Mouse (Mus musculus): Measurements from ENCODE around the gene Plekha5.
A peak's percentile ranks its signal among the peaks of the same experiment; 100 is the strongest.
"Not testable (repeated sequence)": the region's sequence is repeated elsewhere in the genome, so short reads cannot be mapped to it uniquely, and the experiment has no call there.

The Plekha5 gene

DNA sequence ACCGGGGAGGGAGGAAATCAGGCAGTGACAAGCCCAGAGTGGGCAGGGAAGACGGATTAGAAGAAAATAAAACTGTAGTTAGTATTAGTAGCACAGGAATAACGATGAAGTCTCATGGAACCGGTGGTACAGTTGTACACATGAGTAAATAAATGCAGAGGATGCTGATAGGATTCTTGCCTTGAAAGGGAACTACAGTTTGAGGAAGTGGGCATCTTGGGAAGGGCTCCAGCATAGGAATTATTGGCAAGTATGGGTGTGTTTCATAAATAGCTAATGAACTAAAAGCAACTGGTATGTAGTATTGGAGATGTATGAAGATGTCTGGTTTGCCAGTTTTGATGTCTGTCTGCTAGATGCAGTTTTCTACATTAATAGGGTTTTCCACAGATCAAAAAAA, 99.7 kb downstream of the Plekha5 start:
- DNase-seq (ENCODE audit: low read depth, low spot score): no peak

GRCm38 (mm10) chr6:140528414-140528813, 104.6 kb downstream of the Plekha5 start:
- DNase-seq (ENCODE audit: low read depth, low spot score): no peak

- not testable (repeated sequence) for DNase-seq (ENCODE audit: low read depth, low spot score)
These were observed 109.0 kb downstream of the Plekha5 start for GRCm38 (mm10) chr6:140532858-140533257.

DNA sequence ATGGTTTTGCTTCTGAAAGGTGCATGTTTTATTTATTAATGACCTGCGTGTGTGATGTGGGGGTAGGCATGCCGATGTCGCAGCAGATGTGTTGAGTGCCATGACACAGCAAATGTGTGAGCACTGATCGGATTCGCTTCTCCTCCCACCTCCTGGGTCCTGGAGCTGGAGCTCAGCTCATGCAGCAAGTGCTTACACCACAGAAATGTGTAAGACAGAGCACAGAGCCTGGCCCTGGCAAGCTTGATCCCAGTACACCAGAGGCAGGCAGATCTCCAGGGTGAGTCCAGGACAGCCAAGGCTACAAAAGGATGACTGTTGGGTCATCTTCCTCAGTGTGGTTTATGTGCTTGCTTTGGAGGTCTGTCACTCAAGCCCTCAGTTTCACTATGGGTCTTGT, 109.8 kb downstream of the Plekha5 start:
- DNase-seq (ENCODE audit: low read depth, low spot score): no peak

- DNase-seq (ENCODE audit: low read depth, low spot score): no peak
These were observed 111.7 kb downstream of the Plekha5 start for GRCm38 (mm10) chr6:140535504-140535903.

- peak; percentile 22 for DNase-seq (ENCODE audit: low read depth, low spot score)
These were observed 118.1 kb downstream of the Plekha5 start for GRCm38 (mm10) chr6:140541919-140542318.

GRCm38 (mm10) chr6:140543005-140543794, 119.3 kb downstream of the Plekha5 start:
- DNase-seq (ENCODE audit: low read depth, low spot score): no peak

DNA sequence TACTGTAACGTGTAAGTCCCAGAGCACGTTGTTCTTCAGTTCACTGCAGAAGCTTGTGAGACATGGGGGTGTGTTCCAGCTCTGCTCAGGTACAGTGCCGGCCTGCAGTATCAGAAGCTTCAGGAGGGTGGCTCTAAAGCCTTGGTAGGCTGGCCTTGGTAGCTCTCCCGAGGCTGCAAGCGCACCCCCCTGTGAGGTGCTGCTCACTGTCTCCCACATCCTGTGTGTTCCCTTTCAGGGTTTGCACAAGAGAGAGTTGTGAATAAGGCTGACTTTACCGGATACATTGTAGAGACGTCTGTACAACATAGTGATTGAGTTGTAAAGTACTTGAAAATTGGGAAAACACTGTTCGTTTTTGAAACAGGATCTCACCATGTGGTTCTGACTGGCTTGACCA, 122.2 kb downstream of the Plekha5 start:
- peak; percentile 69 for DNase-seq (ENCODE audit: low read depth, low spot score)

GRCm38 (mm10) chr6:140546648-140547201, 122.9 kb downstream of the Plekha5 start:
- DNase-seq (ENCODE audit: low read depth, low spot score): no peak

- DNase-seq (ENCODE audit: low read depth, low spot score): no peak
These were observed 123.5 kb downstream of the Plekha5 start for GRCm38 (mm10) chr6:140547203-140547944.

DNA sequence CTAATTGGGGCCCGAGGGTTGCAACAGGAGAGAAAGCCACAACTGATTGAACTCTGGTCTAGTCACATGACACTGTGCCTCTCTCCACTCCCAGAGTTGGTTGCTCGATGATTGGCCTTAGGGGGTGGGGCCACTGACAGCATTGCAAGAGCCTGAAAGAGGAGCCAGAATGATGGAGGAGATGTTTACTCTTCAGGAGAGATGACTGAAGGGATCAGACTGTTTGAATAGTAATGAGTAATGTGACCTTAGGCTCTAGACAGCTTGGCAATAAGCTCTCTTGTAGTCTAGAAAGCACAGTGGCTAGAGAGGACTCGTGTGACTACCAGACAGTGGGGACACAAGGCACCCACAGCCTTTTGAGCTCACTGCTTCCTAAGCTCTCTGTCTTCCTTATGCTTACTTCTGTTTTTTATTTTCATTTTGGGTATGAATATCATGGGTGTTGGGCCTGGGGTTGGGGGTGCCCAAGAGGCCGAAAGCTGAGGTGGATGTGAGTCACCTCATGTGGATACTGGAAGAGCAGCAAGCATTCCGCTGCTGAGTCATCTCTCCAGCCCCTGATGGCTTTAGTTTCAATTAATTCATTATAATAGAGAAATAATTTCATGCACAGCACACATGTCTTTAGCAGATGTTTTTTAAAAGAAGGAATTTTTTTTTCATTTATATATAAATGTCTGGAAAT, 124.4 kb downstream of the Plekha5 start:
- DNase-seq (ENCODE audit: low read depth, low spot score): peak; percentile 60

- no peak for DNase-seq (ENCODE audit: low read depth, low spot score)
These were observed 126.9 kb downstream of the Plekha5 start for GRCm38 (mm10) chr6:140550741-140551140.

DNA sequence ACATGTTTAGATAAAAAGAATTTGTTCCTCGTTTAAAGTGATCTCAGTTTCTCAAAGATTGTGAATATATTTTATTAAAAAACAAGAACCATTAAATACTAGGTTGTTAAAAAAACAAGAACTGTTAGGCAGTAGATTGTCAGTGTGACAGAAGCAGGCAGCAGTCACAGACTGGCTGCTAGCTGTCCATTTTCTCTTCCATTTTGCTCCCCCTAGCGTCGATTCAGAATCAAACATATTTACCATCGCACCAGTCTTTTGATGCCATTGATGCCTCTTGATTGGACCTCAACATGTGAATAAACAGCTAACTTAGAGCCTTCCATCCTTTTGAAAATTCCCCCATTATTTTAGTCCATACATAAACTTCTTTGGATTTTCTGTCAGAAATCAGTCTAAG, 130.4 kb downstream of the Plekha5 start:
- peak; percentile 40 for DNase-seq (ENCODE audit: low read depth, low spot score)

GRCm38 (mm10) chr6:140559411-140559810, 135.6 kb downstream of the Plekha5 start:
- DNase-seq (ENCODE audit: low read depth, low spot score): peak; percentile 12

GRCm38 (mm10) chr6:140561151-140561916, 137.5 kb downstream of the Plekha5 start:
- DNase-seq (ENCODE audit: low read depth, low spot score): peak; percentile 71

- DNase-seq (ENCODE audit: low read depth, low spot score): peak; percentile 13
These were observed 138.2 kb downstream of the Plekha5 start for GRCm38 (mm10) chr6:140561917-140562590.

DNA sequence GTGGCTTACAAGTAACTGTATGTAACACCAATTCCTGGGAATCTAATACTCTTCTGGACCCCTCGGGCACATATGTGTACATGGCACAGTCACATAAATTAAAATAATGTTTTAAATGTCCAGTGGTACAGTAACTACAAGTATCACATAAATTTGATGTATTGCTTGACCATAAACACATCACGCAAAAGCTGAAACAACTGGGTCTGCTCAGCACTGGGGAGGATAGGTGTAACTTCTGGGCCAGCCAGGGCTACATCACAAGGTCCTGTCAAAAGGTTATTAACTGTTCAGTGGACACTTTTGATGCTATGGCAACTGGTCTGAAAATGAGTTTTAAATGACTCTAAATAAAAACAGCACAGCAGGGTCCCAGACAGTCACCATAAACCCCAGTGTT, 143.3 kb downstream of the Plekha5 start:
- no peak for DNase-seq (ENCODE audit: low read depth, low spot score)

DNA sequence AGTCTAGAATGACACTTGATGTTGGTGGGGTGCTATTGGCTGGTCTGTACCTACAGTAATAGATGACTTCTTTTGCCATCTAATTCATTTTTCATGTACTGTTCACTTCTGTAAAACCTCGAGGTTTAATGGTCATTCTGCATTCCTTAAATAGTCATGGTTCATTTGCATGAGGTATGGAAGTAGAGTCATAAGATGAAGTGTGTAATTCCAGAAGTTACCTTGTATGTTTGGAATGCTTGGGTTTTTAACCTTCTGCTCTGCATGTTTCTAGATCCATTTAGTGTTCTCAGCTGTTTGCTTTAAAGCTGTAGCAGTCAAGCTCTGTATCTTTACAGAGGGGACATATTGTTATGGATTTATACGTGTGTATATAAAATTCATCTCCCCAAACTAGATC, 144.0 kb downstream of the Plekha5 start:
- no peak for DNase-seq (ENCODE audit: low read depth, low spot score)

DNA sequence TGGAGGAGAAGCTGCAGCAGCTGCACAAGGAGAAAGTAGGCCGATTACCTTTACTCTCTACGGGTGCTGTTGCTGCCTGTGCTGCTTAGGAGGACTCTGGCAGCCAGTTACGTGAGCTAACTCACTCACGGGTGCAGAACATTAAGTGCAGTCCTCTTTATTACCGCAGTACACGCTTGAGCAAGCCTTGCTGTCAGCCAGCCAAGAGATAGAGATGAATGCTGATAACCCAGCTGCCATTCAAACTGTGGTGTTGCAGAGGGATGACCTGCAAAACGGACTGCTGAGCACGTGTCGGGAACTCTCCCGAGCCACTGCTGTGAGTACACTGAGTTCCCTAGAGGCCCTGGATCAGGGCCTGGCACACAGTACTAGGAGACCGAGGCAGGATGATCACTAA, 146.3 kb downstream of the Plekha5 start:
- no peak for DNase-seq (ENCODE audit: low read depth, low spot score)

GRCm38 (mm10) chr6:140574943-140575342, 151.1 kb downstream of the Plekha5 start:
- DNase-seq (ENCODE audit: low read depth, low spot score): no peak

DNA sequence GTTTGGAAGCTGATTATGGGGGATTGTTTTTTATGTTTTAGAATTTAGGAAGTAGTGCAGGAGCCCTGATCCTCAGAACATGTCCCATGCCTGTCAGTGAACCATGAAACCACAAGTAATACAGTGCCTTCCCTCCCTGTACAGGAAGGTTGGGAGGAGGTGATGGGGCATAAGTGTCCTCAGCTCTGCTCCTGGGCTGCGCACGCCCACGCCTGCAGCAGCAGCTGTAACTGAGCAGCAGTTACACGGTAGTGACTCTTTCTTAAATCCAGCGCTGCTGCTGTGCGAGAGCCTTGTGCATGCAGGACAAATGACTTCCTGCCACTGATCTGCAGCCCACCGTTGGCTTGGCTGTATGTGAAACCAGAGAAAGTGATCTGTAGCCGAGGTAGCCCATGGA, 152.3 kb downstream of the Plekha5 start:
- no peak for DNase-seq (ENCODE audit: low read depth, low spot score)

Data from CD4-positive helper T cell, adult 2 months (primary cell).